Mouse (Mus musculus) MEL (cell line): Measurements from ENCODE around the gene Prdm8. TPM values are rescaled to one million over a fixed set of nuclear protein-coding genes. Genes with fewer than 3 reads are reported as not detected.

Experiments used
- DNase-seq: peaks from one replicate; pipeline ENCODE4 v3.0.0; 2011; ENCODE audit warnings: low read depth, low spot score
- H3K27ac ChIP-seq: 2 replicates; pipeline ENCODE4 v1.5.1; 2012; ENCODE audit warnings: low read depth, mild to moderate bottlenecking, control low read depth, low read length, moderate library complexity; ENCODE audit not compliant: control insufficient read depth
- H3K27me3 ChIP-seq, 2 experiments: fragments of 150-350 bp in 1 of 2; sonication (generic) in 1 of 2; 2 replicates each; pipeline ENCODE4 v1.6.1; 2012; ENCODE audit warnings: low read length in 2 of 2, mild to moderate bottlenecking in 2 of 2, improper control_type of control experiment in 1 of 2, moderate library complexity in 1 of 2; ENCODE audit not compliant: insufficient read depth in 2 of 2, control insufficient read depth in 1 of 2
- H3K36me3 ChIP-seq, 2 experiments: 2 replicates each; pipeline ENCODE4 v1.6.1; 2012 to 2014; ENCODE audit warnings: low read length in 2 of 2, improper control_type of control experiment in 1 of 2, inconsistent platforms in 1 of 2, mild to moderate bottlenecking in 1 of 2; ENCODE audit not compliant: insufficient read depth in 2 of 2, control insufficient read depth in 1 of 2
- H3K4me1 ChIP-seq, 2 experiments: fragments of 150-350 bp in 1 of 2; sonication (generic) in 1 of 2; 2 replicates each; pipeline ENCODE4 v1.6.1; 2012; ENCODE audit warnings: low read length in 2 of 2, improper control_type of control experiment in 1 of 2, mild to moderate bottlenecking in 1 of 2; ENCODE audit not compliant: insufficient read depth in 2 of 2, control insufficient read depth in 1 of 2
- H3K4me3 ChIP-seq, 2 experiments: fragments of 150-350 bp in 1 of 2; sonication (generic) in 1 of 2; 2 replicates each; pipeline ENCODE4 v1.5.1; 2012; ENCODE audit warnings: low read depth in 2 of 2, low read length in 2 of 2, mild to moderate bottlenecking in 2 of 2, moderate library complexity in 2 of 2, control low read depth in 1 of 2, improper control_type of control experiment in 1 of 2; ENCODE audit not compliant: control insufficient read depth in 1 of 2, insufficient read depth in 1 of 2
- H3K79me2 ChIP-seq: 2 replicates; pipeline ENCODE4 v1.6.1; 2012; ENCODE audit warnings: mild to moderate bottlenecking, low read length, moderate library complexity; ENCODE audit not compliant: control insufficient read depth, poor library complexity, insufficient read depth
- H3K9ac ChIP-seq: 2 replicates; pipeline ENCODE4 v1.6.1; 2012; ENCODE audit warnings: low read depth, mild to moderate bottlenecking, control low read depth, low read length, moderate library complexity; ENCODE audit not compliant: control insufficient read depth, poor library complexity, severe bottlenecking
- H3K9me3 ChIP-seq: fragments of 150-350 bp; sonication (generic); replicated peaks from 2 replicates; pipeline ENCODE4 v1.6.1; 2012; ENCODE audit warnings: mild to moderate bottlenecking, low read length, improper control_type of control experiment, moderate library complexity; ENCODE audit not compliant: insufficient read depth
- CTCF ChIP-seq, 3 experiments: IDR thresholded peaks in 2 of 3; conservative IDR thresholded peaks in 1 of 3; 2 replicates each; pipeline ENCODE4 v1.5.1; 2011 to 2012; ENCODE audit warnings: low read length in 3 of 3, low read depth in 2 of 3, mild to moderate bottlenecking in 2 of 3, improper control_type of control experiment in 1 of 3, inconsistent platforms in 1 of 3, mixed read lengths in 1 of 3, moderate library complexity in 1 of 3; ENCODE audit not compliant: control insufficient read depth in 1 of 3, insufficient read depth in 1 of 3, poor library complexity in 1 of 3, severe bottlenecking in 1 of 3
- HCFC1 ChIP-seq: IDR thresholded peaks from 2 replicates; pipeline ENCODE4 v1.6.1; 2012; ENCODE audit warnings: low read depth, mild to moderate bottlenecking, inconsistent platforms, low read length, improper control_type of control experiment, moderate library complexity
- JUND ChIP-seq: IDR thresholded peaks from 2 replicates; pipeline ENCODE4 v1.6.1; 2011; ENCODE audit warnings: low read depth, mild to moderate bottlenecking, improper control_type of control experiment, low read length
- KAT2A ChIP-seq: conservative IDR thresholded peaks from 2 replicates; pipeline ENCODE4 v1.6.1; 2012; ENCODE audit warnings: low read depth, low read length, improper control_type of control experiment, inconsistent platforms
- MAZ ChIP-seq: IDR thresholded peaks from 2 replicates; pipeline ENCODE4 v1.6.1; 2012; ENCODE audit warnings: low read depth, mild to moderate bottlenecking, inconsistent platforms, low read length, improper control_type of control experiment
- MXI1 ChIP-seq: IDR thresholded peaks from 2 replicates; pipeline ENCODE4 v1.6.1; 2011; ENCODE audit warnings: mild to moderate bottlenecking, low read depth, low read length, improper control_type of control experiment
- MYB ChIP-seq: IDR thresholded peaks from 2 replicates; pipeline ENCODE4 v1.6.1; 2011; ENCODE audit warnings: mild to moderate bottlenecking, low read depth, low read length, improper control_type of control experiment
- MYC ChIP-seq: IDR thresholded peaks from 2 replicates; pipeline ENCODE4 v1.6.1; 2011; ENCODE audit warnings: low read depth, mild to moderate bottlenecking, low read length, improper control_type of control experiment, moderate library complexity
- POLR2A ChIP-seq, 2 experiments: IDR thresholded peaks; 2 replicates each; pipeline ENCODE4 v1.6.1; 2011 to 2012; ENCODE audit warnings: low read length in 2 of 2, mild to moderate bottlenecking in 2 of 2, control low read depth in 1 of 2, improper control_type of control experiment in 1 of 2, low read depth in 1 of 2, moderate library complexity in 1 of 2; ENCODE audit not compliant: control insufficient read depth in 1 of 2, insufficient read depth in 1 of 2, poor library complexity in 1 of 2
- RAD21 ChIP-seq: IDR thresholded peaks from 2 replicates; pipeline ENCODE4 v1.6.1; 2011; ENCODE audit warnings: mild to moderate bottlenecking, low read depth, low read length, improper control_type of control experiment
- RCOR1 ChIP-seq: IDR thresholded peaks from 2 replicates; pipeline ENCODE4 v1.6.1; 2012; ENCODE audit warnings: low read depth, mild to moderate bottlenecking, inconsistent platforms, low read length, improper control_type of control experiment
- SMC3 ChIP-seq: IDR thresholded peaks from 2 replicates; pipeline ENCODE4 v1.6.1; 2011; ENCODE audit warnings: low read depth, low read length, improper control_type of control experiment
- TAL1 ChIP-seq: IDR thresholded peaks from 2 replicates; pipeline ENCODE4 v1.6.1; 2012; ENCODE audit warnings: mild to moderate bottlenecking, inconsistent platforms, low read length, moderate library complexity, mixed read lengths
- TCF12 ChIP-seq: IDR thresholded peaks from 2 replicates; pipeline ENCODE4 v1.6.1; 2014; ENCODE audit warnings: low read depth, mild to moderate bottlenecking, inconsistent platforms, low read length, improper control_type of control experiment, moderate library complexity
- UBTF ChIP-seq: IDR thresholded peaks from 2 replicates; pipeline ENCODE4 v1.6.1; 2012; ENCODE audit warnings: low read depth, mild to moderate bottlenecking, inconsistent platforms, low read length, improper control_type of control experiment, moderate library complexity, borderline replicate concordance; ENCODE audit not compliant: insufficient read depth
- USF2 ChIP-seq, 2 experiments: IDR thresholded peaks; 2 replicates each; pipeline ENCODE4 v1.6.1; 2011 to 2012; ENCODE audit warnings: improper control_type of control experiment in 2 of 2, low read length in 2 of 2, borderline replicate concordance in 1 of 2, inconsistent platforms in 1 of 2, low read depth in 1 of 2, mild to moderate bottlenecking in 1 of 2; ENCODE audit not compliant: insufficient read depth in 1 of 2
- ZMIZ1 ChIP-seq: IDR thresholded peaks from 2 replicates; pipeline ENCODE4 v1.6.1; 2012; ENCODE audit warnings: low read depth, mild to moderate bottlenecking, inconsistent platforms, low read length, improper control_type of control experiment, moderate library complexity
- ZNF384 ChIP-seq: IDR thresholded peaks from 2 replicates; pipeline ENCODE4 v1.6.1; 2012; ENCODE audit warnings: low read depth, mild to moderate bottlenecking, inconsistent platforms, low read length, improper control_type of control experiment
- polyA plus RNA-seq, 2 experiments: library from polyadenylated mRNA; stranded (reverse) in 1 of 2; unstranded in 1 of 2; fragments of >175 nt in 1 of 2; fragments of >200 nt in 1 of 2; gene quantifications; 2 replicates each; pipeline versions ENCODE4 v1.2.1 to v1.2.4; 2012; ENCODE audit warnings: low replicate concordance in 2 of 2, low read depth in 1 of 2; ENCODE audit not compliant: insufficient read length in 2 of 2, insufficient read depth in 1 of 2, missing spikeins in 1 of 2
- total RNA-seq: library from RNA; depleted of rRNA; stranded (reverse); fragments of 300-350 nt; gene quantifications from 2 replicates; pipeline ENCODE4 v1.2.3, GENCODE M21; 2012

Prdm8 gene
- total and polyA plus RNA-seq, 3 experiments, result not detected

DNA sequence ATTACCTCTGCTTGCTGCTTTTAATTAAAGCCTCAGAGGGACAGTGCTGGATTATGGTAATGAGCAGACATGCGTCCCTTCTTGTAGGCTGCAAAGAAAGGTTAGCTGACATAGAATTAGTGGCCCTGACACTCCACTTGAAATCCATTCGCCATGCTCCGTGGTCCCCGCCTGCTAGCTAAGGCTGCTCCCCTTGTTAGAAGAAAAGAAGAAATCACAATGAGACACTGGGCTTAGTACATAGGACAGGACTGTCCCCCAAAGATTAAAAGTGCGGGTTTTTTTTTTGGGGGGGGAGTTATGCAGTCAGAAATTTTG lies 15.6 kb downstream of the Prdm8 start:
- no peak for TF ChIP-seq MXI1
- no peak for TF ChIP-seq RCOR1
- no peak for TF ChIP-seq SMC3
- H3K9ac ChIP-seq, result no peak overlapping the region
- no peaks in the 10 kb centered on the region for H3K36me3 ChIP-seq
- H3K27me3 ChIP-seq, result no peaks in the 10 kb centered on the region
- DNase-seq, result no peak
- no peak overlapping the region for H3K4me3 ChIP-seq
- no peaks in the 10 kb centered on the region for H3K4me1 ChIP-seq
- H3K27ac ChIP-seq, result no peak overlapping the region
- H3K9me3 ChIP-seq, result no peaks in the 10 kb centered on the region
- H3K79me2 ChIP-seq, result no peaks in the 10 kb centered on the region

DNA sequence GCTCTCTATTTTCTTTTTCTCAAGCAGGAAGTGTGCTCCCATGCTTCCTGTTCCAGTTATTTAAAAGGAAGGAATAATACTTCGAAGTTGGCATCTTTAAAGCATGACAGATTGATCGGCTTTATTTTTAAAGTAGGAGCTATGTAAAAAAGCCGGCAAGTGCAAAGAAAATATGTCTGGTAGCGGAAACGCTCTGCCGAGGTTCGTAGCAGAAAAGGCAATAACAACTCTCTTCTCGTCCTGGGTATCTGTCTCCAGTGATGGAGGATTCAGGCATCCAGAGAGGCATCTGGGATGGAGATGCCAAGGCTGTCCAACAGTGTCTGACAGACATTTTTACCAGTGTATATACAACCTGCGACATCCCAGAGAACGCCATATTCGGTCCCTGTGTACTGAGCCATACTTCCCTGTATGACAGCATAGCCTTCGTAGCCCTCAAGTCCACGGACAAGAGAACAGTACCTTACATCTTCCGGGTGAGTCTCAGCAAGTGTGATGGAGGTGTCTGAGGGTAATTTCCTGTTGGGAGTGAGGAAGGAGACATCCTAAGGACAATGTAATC lies 16.1 kb downstream of the Prdm8 start:
- Histone ChIP-seq H3K4me1 (no peaks in the 10 kb centered on the region), H3K79me2 (no peaks in the 10 kb centered on the region), H3K27ac (no peak overlapping the region), H3K27me3 (no peaks in the 10 kb centered on the region), H3K9me3 (no peaks in the 10 kb centered on the region), H3K4me3 (no peak overlapping the region), H3K36me3 (no peaks in the 10 kb centered on the region), H3K9ac (no peak overlapping the region)
- TF ChIP-seq ZMIZ1, result no peak
- no peak for TF ChIP-seq USF2 (IDR thresholded peaks at IDR 0.05; ENCODE audit: borderline replicate concordance in 1 of 2, insufficient read depth in 1 of 2, low read depth in 1 of 2, low read length in 2 of 2)
- TF ChIP-seq MYB, result no peak
- TF ChIP-seq RCOR1, result no peak
- no peak for TF ChIP-seq JUND
- no peak for TF ChIP-seq HCFC1
- no peak for TF ChIP-seq UBTF
- no peak for TF ChIP-seq TAL1
- no peak for TF ChIP-seq CTCF (IDR thresholded peaks at IDR 0.05 in 2 of 3, conservative IDR thresholded peaks at IDR 0.05 in 1 of 3; ENCODE audit: control insufficient read depth in 1 of 3, insufficient read depth in 1 of 3, low read depth in 2 of 3, low read length in 3 of 3, poor library complexity in 1 of 3, severe bottlenecking in 1 of 3)
- TF ChIP-seq KAT2A, result no peak
- no peak for TF ChIP-seq ZNF384
- TF ChIP-seq MAZ, result no peak
- no peak for TF ChIP-seq TCF12
- no peak for TF ChIP-seq POLR2A (IDR thresholded peaks at IDR 0.05; ENCODE audit: control insufficient read depth in 1 of 2, insufficient read depth in 1 of 2, low read depth in 1 of 2, low read length in 2 of 2, poor library complexity in 1 of 2)
- TF ChIP-seq MYC, result no peak
- TF ChIP-seq RAD21, result no peak
- no peak for DNase-seq
